Mouse (Mus musculus): ENCODE results near the gene C7. TPM values are rescaled to one million over a fixed set of nuclear protein-coding genes. Genes with fewer than 3 reads are reported as not detected.
"Not testable (repeated sequence)": the region's sequence is repeated elsewhere in the genome, so short reads cannot be mapped to it uniquely, and the experiment has no call there.

Gene C7
- polyA plus RNA-seq, 1 experiment from 2014 or later = 0.11 TPM

DNA sequence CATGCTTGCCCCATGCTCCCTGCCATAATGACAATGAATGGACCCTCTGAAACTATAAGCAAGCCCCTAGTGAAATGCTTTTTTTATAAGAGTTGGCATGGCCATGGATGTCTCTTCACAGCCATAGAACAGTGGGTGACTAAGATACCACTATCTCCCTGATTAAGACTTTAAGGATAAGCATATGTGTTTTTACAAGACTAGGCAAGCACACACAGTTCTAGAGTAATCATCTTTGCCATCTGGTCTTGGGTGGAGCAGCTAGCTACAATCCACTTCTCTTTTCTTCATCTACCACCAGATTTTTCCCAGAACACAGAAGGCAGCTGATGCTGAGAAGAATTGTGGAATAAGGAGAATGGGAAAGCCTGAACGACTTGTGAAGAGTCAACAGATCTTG, 17.7 kb upstream of the C7 start:
- Histone ChIP-seq H3K4me3 (replicated peaks) (no peak overlapping the region), H3K36me3 (no peaks in the 10 kb centered on the region), H3K4me1 (replicated peaks) (no peaks in the 10 kb centered on the region), H3K9ac (no peak overlapping the region), H3K27me3 (replicated peaks) (no peaks in the 10 kb centered on the region), H3K27ac (no peak overlapping the region), H3K4me2 (replicated peaks) (no peak overlapping the region), H3K9me3 (no peaks in the 10 kb centered on the region)
- WGBS = 83% methylated on average over 1 of the region's 1 CpGs
- ATAC-seq = no peak

DNA sequence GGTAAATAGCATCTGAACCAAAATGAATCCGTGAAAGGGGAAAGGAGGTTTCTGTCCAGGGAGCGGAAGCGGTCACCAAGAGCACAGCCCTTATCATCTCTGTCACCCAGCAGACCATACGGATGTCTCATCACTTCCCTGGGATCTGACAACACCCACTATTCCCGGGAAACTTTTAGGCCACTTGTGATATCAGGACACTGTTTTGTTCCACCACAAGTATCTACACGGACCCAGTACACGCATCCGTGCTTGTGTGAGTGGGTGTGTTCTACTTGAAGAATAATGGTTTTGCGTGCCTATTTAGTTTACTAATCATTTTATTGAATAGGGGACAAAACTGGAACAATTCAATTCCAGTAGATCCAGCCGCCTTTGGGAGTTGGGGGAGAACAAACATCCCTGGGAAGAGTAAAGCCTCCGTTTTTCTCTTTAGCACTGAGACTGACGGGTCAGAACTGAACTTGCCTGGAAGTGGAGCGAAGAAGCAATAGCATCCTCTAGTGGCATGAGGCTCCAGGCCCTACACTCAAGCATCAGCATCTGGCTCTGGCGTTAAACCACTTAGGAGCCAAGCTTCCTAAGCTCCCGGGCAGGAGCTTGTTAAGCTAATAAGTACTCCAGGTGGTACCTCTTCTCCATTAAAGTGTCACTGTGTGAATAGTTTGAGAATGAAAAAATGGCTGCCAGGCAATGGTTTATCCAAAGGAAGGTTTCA, 5.4 kb upstream of the C7 start:
- no peak overlapping the region for H3K4me2 ChIP-seq (replicated peaks)
- H3K9ac ChIP-seq = no peak overlapping the region
- H3K9me3 ChIP-seq = no peaks in the 10 kb centered on the region
- no peaks in the 10 kb centered on the region for H3K36me3 ChIP-seq
- WGBS = 57% methylated on average over 15 of the region's 15 CpGs
- H3K4me1 ChIP-seq (replicated peaks) = no peaks in the 10 kb centered on the region
- ATAC-seq = no peak
- no peak overlapping the region for H3K27ac ChIP-seq
- H3K4me3 ChIP-seq (replicated peaks) = no peak overlapping the region
- H3K27me3 ChIP-seq (replicated peaks) = no peaks in the 10 kb centered on the region

DNA sequence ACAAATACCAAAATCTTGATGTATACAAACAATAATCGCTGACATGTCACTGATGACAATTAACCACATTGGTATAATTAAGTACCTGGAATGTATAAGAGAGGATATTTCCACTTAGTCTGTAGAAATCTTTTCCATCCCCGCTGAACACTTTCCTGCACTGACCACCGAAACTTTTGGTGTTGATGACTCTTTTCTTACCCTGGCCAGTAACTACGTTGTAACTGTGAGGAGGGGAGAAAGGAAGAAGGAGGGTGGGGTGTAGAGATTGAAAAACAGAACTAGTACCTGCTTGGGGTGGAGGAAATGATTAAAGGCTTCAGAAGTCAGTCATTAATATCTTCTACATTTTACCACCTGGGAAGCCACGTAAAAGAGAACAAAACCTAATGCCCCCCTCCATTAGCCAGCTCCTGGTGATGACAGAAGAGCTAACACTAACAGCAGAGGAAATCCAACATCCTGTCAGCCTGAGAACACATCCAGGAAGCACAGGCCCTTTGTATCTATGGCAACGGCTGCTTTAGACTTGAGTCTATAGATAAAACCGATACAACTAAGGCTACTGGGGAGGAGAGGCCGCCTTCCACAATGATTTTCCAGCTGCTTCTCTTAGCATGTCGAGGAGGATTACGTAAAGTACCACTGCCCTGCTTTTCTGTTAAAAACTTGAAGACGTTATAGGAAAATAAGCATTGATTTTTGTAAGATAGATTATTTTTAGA, 17.8 kb downstream of the C7 start:
- H3K9ac ChIP-seq = no peak overlapping the region
- ATAC-seq = no peak
- H3K9me3 ChIP-seq = no peaks in the 10 kb centered on the region
- 36% methylated on average over 11 of the region's 11 CpGs for WGBS
- no peak overlapping the region for H3K4me3 ChIP-seq (replicated peaks)
- H3K4me1 ChIP-seq (replicated peaks) = no peaks in the 10 kb centered on the region
- H3K27ac ChIP-seq = no peak overlapping the region
- no peaks in the 10 kb centered on the region for H3K36me3 ChIP-seq
- H3K4me2 ChIP-seq (replicated peaks) = 0 out of 2 replicates have a peak overlapping the region, but pooled peaks have one; percentile 11
- no peaks in the 10 kb centered on the region for H3K27me3 ChIP-seq (replicated peaks)

DNA sequence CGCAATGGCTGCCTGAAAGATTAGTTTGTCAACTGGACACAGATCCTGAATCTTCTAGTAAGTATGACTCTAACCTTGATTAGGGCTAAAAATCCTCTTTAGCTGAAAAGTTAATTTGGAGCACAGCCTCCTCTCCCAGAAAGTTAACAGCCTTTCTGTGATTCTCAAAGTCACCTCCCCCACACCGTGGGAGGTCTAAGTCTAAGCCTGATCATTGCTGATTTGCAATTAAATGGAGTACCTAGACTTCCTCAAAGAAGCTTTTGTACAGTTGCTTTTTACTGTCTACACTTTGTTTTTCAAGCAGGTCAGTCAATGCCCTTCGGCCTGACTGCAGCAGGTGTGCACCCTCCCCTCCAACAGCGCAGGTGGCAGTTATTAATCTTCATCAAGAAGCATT, 34.3 kb downstream of the C7 start:
- Histone ChIP-seq H3K9me3 (no peaks in the 10 kb centered on the region), H3K4me3 (replicated peaks) (no peak overlapping the region), H3K4me1 (replicated peaks) (no peaks in the 10 kb centered on the region), H3K36me3 (no peaks in the 10 kb centered on the region), H3K27ac (no peak overlapping the region), H3K4me2 (replicated peaks) (no peak overlapping the region), H3K9ac (no peak overlapping the region), H3K27me3 (replicated peaks) (no peaks in the 10 kb centered on the region)
- no peak for ATAC-seq
- WGBS = 85% methylated on average over 4 of the region's 4 CpGs

DNA sequence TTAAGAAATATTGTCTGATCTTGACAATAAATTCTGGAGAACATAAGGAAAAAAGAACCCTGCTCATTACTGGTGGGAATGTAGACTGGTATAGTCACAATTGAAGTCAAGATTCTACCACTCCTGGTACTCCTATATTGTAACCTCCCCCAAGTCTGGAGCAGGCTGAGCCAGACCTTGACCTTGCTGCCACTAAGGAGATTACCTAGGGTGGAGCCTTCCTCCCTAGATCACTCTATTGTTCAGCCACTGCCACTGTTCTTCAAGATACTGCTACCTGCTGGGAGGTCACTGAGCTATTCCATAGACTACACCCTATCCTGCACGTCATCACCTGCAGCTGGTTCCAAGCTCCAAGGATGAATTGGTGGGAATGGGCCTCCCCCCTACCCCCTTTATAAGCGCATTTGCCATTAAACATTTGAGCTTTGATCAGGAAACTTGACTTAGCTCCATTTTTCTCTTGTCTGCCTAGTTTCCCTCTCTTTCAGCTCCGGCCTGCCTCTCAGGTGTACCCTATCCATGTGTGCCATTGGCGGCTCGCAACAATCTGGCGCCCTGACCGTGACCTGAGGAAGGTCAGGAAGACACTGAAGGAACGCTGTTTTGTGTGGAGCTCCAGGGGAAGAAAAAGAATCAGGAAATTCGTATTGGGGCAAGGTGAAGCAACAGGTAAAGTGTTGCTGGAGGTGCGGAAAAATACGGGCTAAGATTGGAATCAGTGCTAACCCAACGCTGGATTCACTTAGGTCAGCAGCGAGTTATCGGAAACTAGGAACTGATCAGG, 39.9 kb downstream of the C7 start:
- not testable (repeated sequence) for H3K27ac ChIP-seq; H3K36me3 ChIP-seq; H3K9me3 ChIP-seq; H3K4me1 ChIP-seq (replicated peaks); H3K4me3 ChIP-seq (replicated peaks); H3K27me3 ChIP-seq (replicated peaks); H3K9ac ChIP-seq; H3K4me2 ChIP-seq (replicated peaks); ATAC-seq
- 89% methylated on average over 14 of the region's 14 CpGs for WGBS

DNA sequence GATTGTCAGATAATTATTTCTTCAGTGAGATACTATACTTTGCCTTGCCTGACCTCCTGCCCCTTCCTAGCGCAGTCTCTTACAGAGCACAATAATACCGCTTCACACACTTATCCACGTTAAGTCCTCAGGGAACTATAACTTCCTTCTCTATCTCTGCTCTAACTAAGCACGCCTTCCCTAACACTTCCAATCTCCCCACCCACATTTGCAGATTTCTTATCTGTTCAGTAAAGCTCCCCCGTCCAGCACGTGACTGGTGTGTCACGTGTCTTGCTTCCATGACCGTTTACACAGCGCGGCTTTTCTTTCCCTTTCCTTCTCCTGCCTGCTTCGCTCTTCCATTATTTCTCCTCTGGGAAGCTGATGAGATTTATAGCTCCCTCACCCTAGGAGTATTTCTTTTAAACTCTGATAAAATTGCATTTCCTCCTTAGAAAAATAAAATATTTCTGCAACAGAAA, 53.9 kb downstream of the C7 start:
- Histone ChIP-seq H3K4me3 (replicated peaks) (no peak overlapping the region), H3K36me3 (no peaks in the 10 kb centered on the region), H3K9ac (no peak overlapping the region), H3K27ac (no peak overlapping the region), H3K9me3 (no peaks in the 10 kb centered on the region), H3K4me1 (replicated peaks) (no peaks in the 10 kb centered on the region), H3K4me2 (replicated peaks) (no peak overlapping the region), H3K27me3 (replicated peaks) (no peaks in the 10 kb centered on the region)
- 58% methylated on average over 11 of the region's 11 CpGs for WGBS
- ATAC-seq = peak; percentile 75; the same call in 1 of the 2 replicates

DNA sequence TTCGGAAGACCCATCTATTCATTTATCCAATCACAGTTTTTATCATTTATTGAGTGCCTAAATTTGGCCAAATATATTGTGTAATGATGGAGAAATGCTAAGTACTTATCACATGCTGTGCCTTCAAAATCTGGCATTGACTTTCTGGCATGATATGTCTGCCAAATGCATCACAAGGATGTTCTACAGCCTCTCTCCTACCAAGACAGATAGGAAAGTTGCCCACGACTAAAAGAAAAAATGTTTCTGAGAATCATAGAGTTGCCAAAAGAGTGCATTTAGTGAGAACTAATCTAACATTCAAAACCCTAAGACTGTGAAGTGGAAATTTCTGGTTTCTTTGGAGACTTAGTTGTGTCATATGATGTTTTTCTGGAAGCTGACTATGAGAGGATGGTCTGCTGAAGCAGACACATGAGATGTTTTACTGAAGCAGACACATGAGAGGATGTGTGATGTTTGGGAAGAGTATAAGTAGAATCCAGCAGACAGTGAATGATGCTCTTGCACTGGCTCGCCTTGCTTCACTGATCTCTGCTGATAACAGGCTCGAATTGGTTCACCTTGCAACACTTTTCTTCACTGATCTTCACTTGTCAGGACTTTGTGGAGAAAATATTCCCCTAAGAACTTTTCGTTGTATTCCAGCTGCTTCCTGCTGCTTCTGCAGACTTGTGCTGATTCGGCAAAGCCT, 59.9 kb downstream of the C7 start:
- no peak overlapping the region for H3K27ac ChIP-seq
- no peak overlapping the region for H3K9ac ChIP-seq
- no peak overlapping the region for H3K4me3 ChIP-seq (replicated peaks)
- ATAC-seq = no peak
- no peak overlapping the region for H3K4me2 ChIP-seq (replicated peaks)
- H3K9me3 ChIP-seq = no peaks in the 10 kb centered on the region
- 74% methylated on average over 6 of the region's 6 CpGs for WGBS
- no peaks in the 10 kb centered on the region for H3K36me3 ChIP-seq
- no peaks in the 10 kb centered on the region for H3K4me1 ChIP-seq (replicated peaks)
- H3K27me3 ChIP-seq (replicated peaks) = no peaks in the 10 kb centered on the region

DNA sequence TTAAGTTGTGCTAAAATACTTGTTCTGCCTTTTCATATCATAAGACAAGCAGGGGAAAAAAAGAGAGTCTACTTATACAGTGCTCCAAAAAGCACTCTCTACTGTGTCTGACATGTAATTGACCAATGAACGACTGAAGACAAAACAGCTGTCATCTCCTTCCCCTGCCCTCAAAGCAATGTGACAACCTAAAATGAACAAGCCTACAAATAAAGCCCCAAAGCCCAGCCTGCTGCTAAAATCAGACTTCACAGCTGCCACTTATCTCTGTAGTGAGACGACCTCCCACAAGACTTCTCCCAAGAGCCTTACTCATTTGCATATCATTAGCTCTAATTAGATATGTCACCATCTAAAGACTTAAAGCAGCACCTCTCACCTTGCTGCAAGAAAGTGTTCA, 60.6 kb downstream of the C7 start:
- Histone ChIP-seq H3K9ac (no peak overlapping the region), H3K4me2 (replicated peaks) (no peak overlapping the region), H3K27me3 (replicated peaks) (no peaks in the 10 kb centered on the region), H3K9me3 (no peaks in the 10 kb centered on the region), H3K4me1 (replicated peaks) (no peaks in the 10 kb centered on the region), H3K4me3 (replicated peaks) (no peak overlapping the region), H3K36me3 (no peaks in the 10 kb centered on the region), H3K27ac (no peak overlapping the region)
- ATAC-seq = no peak
- WGBS = 50% methylated on average over 2 of the region's 2 CpGs

DNA sequence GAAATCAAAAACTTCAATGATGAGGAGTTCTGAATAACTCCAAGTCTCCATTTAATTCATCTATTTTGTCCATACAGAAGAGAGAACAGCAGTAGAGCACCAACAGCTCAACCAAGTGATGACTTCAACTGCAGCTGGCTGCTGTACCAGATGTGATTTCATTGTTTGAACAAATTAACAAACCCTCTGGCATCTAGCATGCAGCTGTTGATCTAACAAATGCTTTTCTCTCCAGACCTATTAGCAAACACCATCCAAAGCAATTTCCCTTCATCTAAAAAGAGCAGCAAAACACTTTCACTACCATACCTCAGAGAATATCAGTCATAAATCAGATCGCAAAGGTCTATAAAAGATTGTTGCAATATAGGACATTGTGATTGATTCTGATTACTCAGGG, 90.2 kb downstream of the C7 start:
- no peak overlapping the region for H3K4me3 ChIP-seq (replicated peaks)
- no peaks in the 10 kb centered on the region for H3K9me3 ChIP-seq
- ATAC-seq = no peak
- no peaks in the 10 kb centered on the region for H3K4me1 ChIP-seq (replicated peaks)
- no peak overlapping the region for H3K27ac ChIP-seq
- 69% methylated on average over 1 of the region's 1 CpGs for WGBS
- no peaks in the 10 kb centered on the region for H3K36me3 ChIP-seq
- no peak overlapping the region for H3K4me2 ChIP-seq (replicated peaks)
- H3K27me3 ChIP-seq (replicated peaks) = no peaks in the 10 kb centered on the region
- H3K9ac ChIP-seq = no peak overlapping the region

Other genes with a start within 250 kb of the C7 start
- gene Mroh2b, start 165.0 kb downstream of the C7 start, polyA plus RNA-seq (2015; fragmentation: Nextera tagmentation; extraction: Ambion mirVana) = not detected in 2 replicates
- 1.7 and 1.8 TPM in 2 replicates for gene Card6, start 44.8 kb upstream of the C7 start, polyA plus RNA-seq (2015; fragmentation: Nextera tagmentation; extraction: Ambion mirVana)
- gene Rpl37, start 52.9 kb upstream of the C7 start, polyA plus RNA-seq (2015; fragmentation: Nextera tagmentation; extraction: Ambion mirVana) = 531 and 618 TPM in 2 replicates
- gene Prkaa1, start 80.1 kb upstream of the C7 start, polyA plus RNA-seq (2015; fragmentation: Nextera tagmentation; extraction: Ambion mirVana) = 22.9 and 25.9 TPM in 2 replicates
- gene Ttc33, start 121.8 kb upstream of the C7 start, polyA plus RNA-seq (2015; fragmentation: Nextera tagmentation; extraction: Ambion mirVana) = 32.9 and 38.2 TPM in 2 replicates
- 5.0 and 5.4 TPM in 2 replicates for gene Ptger4, start 180.4 kb upstream of the C7 start, polyA plus RNA-seq (2015; fragmentation: Nextera tagmentation; extraction: Ambion mirVana)

All from intestine, embryonic 15.5 days (tissue).